Mouse (Mus musculus): ENCODE results near the gene Fam19a5. TPM values are rescaled to one million over a fixed set of nuclear protein-coding genes. Genes with fewer than 3 reads are reported as not detected.

The Fam19a5 gene
- polyA plus RNA-seq, 1 experiment from 2014 or later = 15.8 TPM

DNA sequence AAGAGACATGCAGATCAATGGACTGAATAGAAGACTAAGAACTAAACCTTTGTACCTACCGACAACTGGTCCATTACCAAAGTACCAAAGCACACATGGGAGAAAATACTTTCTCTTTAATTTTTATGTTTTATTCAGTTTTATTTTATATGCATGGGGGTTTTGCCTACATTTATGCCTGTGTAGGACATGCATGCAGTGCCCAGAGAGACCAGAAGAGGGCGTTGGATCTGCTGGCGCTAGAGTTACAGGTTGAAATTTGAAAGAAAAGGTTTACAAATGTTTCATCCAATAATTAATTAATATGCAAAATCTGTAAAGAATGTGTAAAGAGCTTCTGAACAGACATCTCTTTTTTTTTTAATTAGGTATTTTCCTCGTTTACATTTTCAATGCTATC is 229.9 kb downstream of the Fam19a5 start:
- no peak for ATAC-seq
- no peak overlapping the region for H3K9ac ChIP-seq (ENCODE audit: low read length)
- 66% methylated on average over 4 of the region's 4 CpGs for WGBS
- no peak overlapping the region for H3K27ac ChIP-seq (ENCODE audit: low read depth, low read length)
- DNase-seq (ENCODE audit: low spot score) = no peak
- no peaks in the 10 kb centered on the region for H3K27me3 ChIP-seq (replicated peaks; ENCODE audit: control insufficient read depth, insufficient read depth, low read length)
- H3K9me3 ChIP-seq (replicated peaks; ENCODE audit: control insufficient read depth, low read length) = no peaks in the 10 kb centered on the region
- H3K36me3 ChIP-seq (ENCODE audit: control insufficient read depth, insufficient read depth, low read length) = no peaks in the 10 kb centered on the region
- no peak overlapping the region for H3K4me3 ChIP-seq (ENCODE audit: low read depth, low read length)
- H3K4me1 ChIP-seq (ENCODE audit: control insufficient read depth, insufficient read depth, low read length) = no peaks in the 10 kb centered on the region
- no peak overlapping the region for H3K4me2 ChIP-seq (ENCODE audit: low read length)

- 86% methylated on average over 2 of the region's 2 CpGs for WGBS
- no peak overlapping the region for H3K4me3 ChIP-seq (ENCODE audit: low read depth, low read length)
- H3K4me2 ChIP-seq (ENCODE audit: low read length) = no peak overlapping the region
- no peaks in the 10 kb centered on the region for H3K27me3 ChIP-seq (replicated peaks; ENCODE audit: control insufficient read depth, insufficient read depth, low read length)
- no peaks in the 10 kb centered on the region for H3K4me1 ChIP-seq (ENCODE audit: control insufficient read depth, insufficient read depth, low read length)
- H3K9me3 ChIP-seq (replicated peaks; ENCODE audit: control insufficient read depth, low read length) = no peaks in the 10 kb centered on the region
- H3K36me3 ChIP-seq (ENCODE audit: control insufficient read depth, insufficient read depth, low read length) = no peaks in the 10 kb centered on the region
- ATAC-seq (no peak), DNase-seq (ENCODE audit: low spot score) (no peak)
- no peak overlapping the region for H3K27ac ChIP-seq (ENCODE audit: low read depth, low read length)
- H3K9ac ChIP-seq (ENCODE audit: low read length) = no peak overlapping the region
Measured at GRCm38 (mm10) chr15:87783331-87783730, 239.2 kb downstream of the Fam19a5 start.

- Histone ChIP-seq H3K36me3 (ENCODE audit: control insufficient read depth, insufficient read depth, low read length) (no peaks in the 10 kb centered on the region), H3K27me3 (replicated peaks; ENCODE audit: control insufficient read depth, insufficient read depth, low read length) (no peaks in the 10 kb centered on the region), H3K9ac (ENCODE audit: low read length) (no peak overlapping the region), H3K27ac (ENCODE audit: low read depth, low read length) (no peak overlapping the region), H3K4me3 (ENCODE audit: low read depth, low read length) (no peak overlapping the region), H3K4me2 (ENCODE audit: low read length) (no peak overlapping the region), H3K4me1 (ENCODE audit: control insufficient read depth, insufficient read depth, low read length) (no peaks in the 10 kb centered on the region), H3K9me3 (replicated peaks; ENCODE audit: control insufficient read depth, low read length) (no peaks in the 10 kb centered on the region)
- no peak for DNase-seq (ENCODE audit: low spot score)
- ATAC-seq = no peak
- WGBS = 81% methylated on average over 4 of the region's 4 CpGs
Measured at GRCm38 (mm10) chr15:87789671-87790070, 245.6 kb downstream of the Fam19a5 start.

- DNase-seq (ENCODE audit: low spot score) (no peak), ATAC-seq (no peak)
- Histone ChIP-seq H3K4me2 (ENCODE audit: low read length) (no peak overlapping the region), H3K36me3 (ENCODE audit: control insufficient read depth, insufficient read depth, low read length) (no peaks in the 10 kb centered on the region), H3K27ac (ENCODE audit: low read depth, low read length) (no peak overlapping the region), H3K27me3 (replicated peaks; ENCODE audit: control insufficient read depth, insufficient read depth, low read length) (no peaks in the 10 kb centered on the region), H3K4me1 (ENCODE audit: control insufficient read depth, insufficient read depth, low read length) (no peaks in the 10 kb centered on the region), H3K9me3 (replicated peaks; ENCODE audit: control insufficient read depth, low read length) (no peaks in the 10 kb centered on the region), H3K9ac (ENCODE audit: low read length) (no peak overlapping the region), H3K4me3 (ENCODE audit: low read depth, low read length) (no peak overlapping the region)
- WGBS = 96% methylated on average over 3 of the region's 3 CpGs
Measured at GRCm38 (mm10) chr15:87793661-87794060, 249.6 kb downstream of the Fam19a5 start.

GRCm38 (mm10) chr15:87796571-87796970 is 252.5 kb downstream of the Fam19a5 start:
- Histone ChIP-seq H3K4me1 (ENCODE audit: control insufficient read depth, insufficient read depth, low read length) (no peaks in the 10 kb centered on the region), H3K9me3 (replicated peaks; ENCODE audit: control insufficient read depth, low read length) (no peaks in the 10 kb centered on the region), H3K4me3 (ENCODE audit: low read depth, low read length) (no peak overlapping the region), H3K27me3 (replicated peaks; ENCODE audit: control insufficient read depth, insufficient read depth, low read length) (no peaks in the 10 kb centered on the region), H3K36me3 (ENCODE audit: control insufficient read depth, insufficient read depth, low read length) (no peaks in the 10 kb centered on the region), H3K4me2 (ENCODE audit: low read length) (no peak overlapping the region), H3K9ac (ENCODE audit: low read length) (no peak overlapping the region), H3K27ac (ENCODE audit: low read depth, low read length) (no peak overlapping the region)
- DNase-seq (ENCODE audit: low spot score) (no peak), ATAC-seq (no peak)
- WGBS = 75% methylated on average over 3 of the region's 3 CpGs

Small RNAs within 50 kb of the gene (microRNA-seq; reads per million reads assigned to microRNA genes)
- not detected for gene Mir6393
